8 mouse cellular contexts compared by ENCODE assay signal in the genomic region with DNA sequence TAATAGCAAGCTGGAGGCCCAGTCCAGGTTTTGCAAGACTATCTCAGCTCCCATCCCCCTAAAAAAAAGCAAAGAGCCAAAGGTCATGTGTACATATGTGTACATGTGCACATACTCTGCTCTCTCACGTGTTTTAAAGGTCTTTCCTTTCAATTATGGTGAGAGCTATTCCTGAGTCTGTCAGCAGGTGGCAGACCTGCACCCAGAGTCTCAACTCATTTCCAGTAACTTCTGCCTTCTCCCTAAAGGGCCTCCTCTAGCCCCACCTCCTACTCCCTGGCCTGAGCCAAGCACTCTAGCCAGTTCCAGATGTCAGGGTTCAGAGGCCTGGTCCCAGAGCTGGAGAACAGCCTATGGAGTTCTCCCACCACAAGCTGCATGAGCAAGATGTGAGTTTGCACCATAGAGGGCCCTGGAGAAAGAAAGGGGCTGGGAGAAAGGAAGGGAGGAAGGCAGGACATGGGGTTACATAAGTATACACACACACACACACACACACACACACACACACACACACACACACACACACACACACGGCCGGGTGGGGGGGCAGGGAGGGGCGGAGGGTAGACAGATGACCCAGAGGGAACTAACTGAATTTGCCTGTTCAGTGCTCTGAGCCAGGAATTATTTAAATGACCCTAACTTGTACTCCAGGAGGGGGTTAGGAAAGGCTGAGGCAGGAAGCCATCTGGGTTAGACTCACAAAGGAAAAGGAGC. TPM values are rescaled to one million over a fixed set of nuclear protein-coding genes. Genes with fewer than 3 reads are reported as not detected.
A peak's percentile ranks its signal among the peaks of the same experiment; 100 is the strongest.
DNase-seq lines count a peak whose midpoint lies in the region; ATAC-seq and TF ChIP-seq lines count a peak whose summit lies in the region.

C1rl (plus strand) TSS at position 272 of the 720 bp plus-strand sequence.

- TF ChIP-seq POLR2A in heart, adult 2 months (IDR thresholded peaks at IDR 0.05; ENCODE audit: insufficient read depth, low read depth, low read length), result 0 out of 2 replicates have a peak, but pooled peaks have one; percentile 18
- TF ChIP-seq POLR2A in small intestine, adult 2 months (IDR thresholded peaks at IDR 0.05; ENCODE audit: low read depth, low read length), result peak; percentile 31; the same call in 1 of the 2 replicates

- WGBS in embryonic facial prominence, embryonic 13.5 days, result 32% methylated on average over 2 of the region's 4 CpGs
- WGBS in heart, adult 2 months, result 28% methylated on average over 4 of the region's 4 CpGs
- 49% methylated on average over 3 of the region's 4 CpGs for WGBS in limb, embryonic 12.5 days
- 54% methylated on average over 2 of the region's 4 CpGs for WGBS in midbrain, embryonic 13.5 days
- 11% methylated on average over 4 of the region's 4 CpGs for WGBS in small intestine, adult 2 months

- no peak within 1 kb of the TSS for H3K4me3 ChIP-seq in embryonic facial prominence, embryonic 13.5 days
- H3K4me3 ChIP-seq in heart, adult 2 months, result no peak within 1 kb of the TSS
- no peak within 1 kb of the TSS for H3K4me3 ChIP-seq in limb, embryonic 12.5 days (replicated peaks)
- no peak within 1 kb of the TSS for H3K4me3 ChIP-seq in midbrain, embryonic 13.5 days (replicated peaks)
- no peak within 1 kb of the TSS for H3K4me3 ChIP-seq in small intestine, adult 2 months (ENCODE audit: low read depth, low read length)

- H3K27ac ChIP-seq in embryonic facial prominence, embryonic 13.5 days, result 0 out of 2 replicates have a peak within 1 kb of the TSS, but pooled peaks have one; percentile 11
- peak within 1 kb of the TSS; percentile 67 for H3K27ac ChIP-seq in heart, adult 2 months
- H3K27ac ChIP-seq in limb, embryonic 12.5 days, result no peak within 1 kb of the TSS
- no peak within 1 kb of the TSS for H3K27ac ChIP-seq in midbrain, embryonic 13.5 days
- H3K27ac ChIP-seq in small intestine, adult 2 months (ENCODE audit: insufficient read depth, low read depth, low read length), result peak within 1 kb of the TSS; percentile 60

- no peaks in the 10 kb centered on the region for H3K36me3 ChIP-seq in embryonic facial prominence, embryonic 13.5 days
- H3K36me3 ChIP-seq in heart, adult 2 months (ENCODE audit: control insufficient read depth, insufficient read depth, low read length), result no peaks in the 10 kb centered on the region
- no peaks in the 10 kb centered on the region for H3K36me3 ChIP-seq in limb, embryonic 12.5 days
- H3K36me3 ChIP-seq in midbrain, embryonic 13.5 days, result no peaks in the 10 kb centered on the region
- no peaks in the 10 kb centered on the region for H3K36me3 ChIP-seq in small intestine, adult 2 months (ENCODE audit: control insufficient read depth, insufficient read depth, low read length)

- TF ChIP-seq EP300 in heart, adult 2 months (IDR thresholded peaks at IDR 0.05; ENCODE audit: insufficient read depth, low read depth, low read length), result peak; percentile 38; the same call in 1 of the 2 replicates

- H3K4me2 ChIP-seq in embryonic facial prominence, embryonic 13.5 days, result no peak within 1 kb of the TSS
- H3K4me2 ChIP-seq in limb, embryonic 12.5 days, result no peak within 1 kb of the TSS
- no peak within 1 kb of the TSS for H3K4me2 ChIP-seq in midbrain, embryonic 13.5 days (replicated peaks)

- peak; percentile 86 for DNase-seq in 3134 (ENCODE audit: extremely low read depth, insufficient read length, low spot score)
- DNase-seq in adrenal gland, postnatal 36 days, result peak; percentile 84 to 88
- DNase-seq in heart, adult 2 months, result peak; percentile 81 to 88
- DNase-seq in kidney, adult 18-20 months, result peak; percentile 89

- TF ChIP-seq CTCF in heart, adult 2 months (IDR thresholded peaks at IDR 0.05), result peak; percentile 86
- TF ChIP-seq CTCF in small intestine, adult 2 months (IDR thresholded peaks at IDR 0.05; ENCODE audit: extremely low read depth, insufficient read length, insufficient replicate concordance, low read depth, low read length), result peak; percentile 60; the same call in 1 of the 2 replicates

- no peaks in the 10 kb centered on the region for H3K27me3 ChIP-seq in embryonic facial prominence, embryonic 13.5 days
- H3K27me3 ChIP-seq in heart, adult 2 months (ENCODE audit: control insufficient read depth, insufficient read depth, low read length), result no peaks in the 10 kb centered on the region
- H3K27me3 ChIP-seq in limb, embryonic 12.5 days, result no peaks in the 10 kb centered on the region
- no peaks in the 10 kb centered on the region for H3K27me3 ChIP-seq in midbrain, embryonic 13.5 days
- H3K27me3 ChIP-seq in small intestine, adult 2 months (ENCODE audit: control insufficient read depth, insufficient read depth, low read length), result no peaks in the 10 kb centered on the region

- H3K9ac ChIP-seq in embryonic facial prominence, embryonic 13.5 days, result no peak within 1 kb of the TSS
- no peak within 1 kb of the TSS for H3K9ac ChIP-seq in heart, adult 2 months (ENCODE audit: low read depth, low read length)
- no peak within 1 kb of the TSS for H3K9ac ChIP-seq in limb, embryonic 12.5 days (replicated peaks)
- H3K9ac ChIP-seq in midbrain, embryonic 13.5 days (replicated peaks), result no peak within 1 kb of the TSS

- H3K79me2 ChIP-seq in heart, adult 2 months (replicated peaks; ENCODE audit: control insufficient read depth, insufficient read depth, low read length), result no peaks in the 10 kb centered on the region

- H3K9me3 ChIP-seq in embryonic facial prominence, embryonic 13.5 days, result peaks cover 4% of the 10 kb centered on the region; the same call in 1 of the 2 replicates
- H3K9me3 ChIP-seq in limb, embryonic 12.5 days, result no peaks in the 10 kb centered on the region
- no peaks in the 10 kb centered on the region for H3K9me3 ChIP-seq in midbrain, embryonic 13.5 days

- intact Hi-C loops in heart, adult 2 months (cut with DNase I), result loop anchor here (5.0 kb wide), 2 partner anchors 49 to 264 kb away; partner anchors contain the start of genes Atn1, C1s1 and Gm45234

- 0 out of 2 replicates have a peak, but pooled peaks have one; percentile 74 for ATAC-seq in embryonic facial prominence, embryonic 13.5 days (ENCODE audit: insufficient number of reproducible peaks, insufficient read depth, low FRiP score, low TSS enrichment, low read depth)
- peak; percentile 89 for ATAC-seq in limb, embryonic 12.5 days (ENCODE audit: insufficient number of reproducible peaks, insufficient read depth, low FRiP score, low TSS enrichment, low read depth)
- ATAC-seq in midbrain, embryonic 13.5 days, result peak; percentile 85

- no peaks in the 10 kb centered on the region for H3K4me1 ChIP-seq in embryonic facial prominence, embryonic 13.5 days
- H3K4me1 ChIP-seq in heart, adult 2 months (ENCODE audit: control insufficient read depth, insufficient read depth, low read length), result 0 out of 2 replicates have a peak, but pooled peaks cover 3% of the 10 kb centered on the region
- peaks cover 6% of the 10 kb centered on the region; the same call in 1 of the 2 replicates for H3K4me1 ChIP-seq in limb, embryonic 12.5 days (replicated peaks)
- no peaks in the 10 kb centered on the region for H3K4me1 ChIP-seq in midbrain, embryonic 13.5 days (replicated peaks)
- peaks cover 6% of the 10 kb centered on the region for H3K4me1 ChIP-seq in small intestine, adult 2 months (ENCODE audit: control insufficient read depth, insufficient read depth, insufficient read length, low read length)

RNA-seq across cellular contexts. Expression of gene C1rl, which starts in this region (rescaled TPM):
- total RNA-seq in adrenal gland, postnatal 36 days (2021), result 10 to 100 TPM; 11.8 to 15.5 TPM
- 0.72 and 0.94 TPM in 2 replicates for polyA plus RNA-seq in embryonic facial prominence, embryonic 13.5 days (2015; fragmentation: Nextera tagmentation; extraction: Ambion mirVana)
- 1 to 10 TPM; 1.1 to 1.2 TPM for total RNA-seq in heart, adult 2 months (2021)
- polyA plus RNA-seq in heart, adult 2 months (2012; rRNA removed), result 1.3 and 1.5 TPM in 2 replicates
- polyA plus RNA-seq in limb, embryonic 12.5 days (2016; fragmentation: Nextera tagmentation; extraction: Ambion mirVana), result 0.54 and 0.63 TPM in 2 replicates
- polyA plus RNA-seq in midbrain, embryonic 13.5 days (2015; fragmentation: Nextera tagmentation; extraction: Ambion mirVana), result 0.10 and 0.15 TPM in 2 replicates
- 0.61 and 1.2 TPM in 2 replicates for polyA plus RNA-seq in small intestine, adult 2 months (2012; rRNA removed)

Comparison
In these comparisons a context has a peak if more than half of its experiments do, and no peak if none do; other contexts are left out.
1. RNA of gene C1rl (total RNA-seq): 11.8 to 15.5 TPM in adrenal gland, postnatal 36 days; 1.1 to 1.2 TPM in heart, adult 2 months; every median in the first group is over 4 times any median in the second.
2. Peak in ATAC-seq and H3K27ac ChIP-seq in embryonic facial prominence, embryonic 13.5 days; RNA of the gene not detected or under 1 TPM.
3. Peak in ATAC-seq in limb, embryonic 12.5 days; RNA of the gene not detected or under 1 TPM.
4. Peak in ATAC-seq in midbrain, embryonic 13.5 days; RNA of the gene not detected or under 1 TPM.
5. H3K27ac ChIP-seq: peak in heart, adult 2 months (single experiment) and small intestine, adult 2 months (single experiment); none in limb, embryonic 12.5 days (single experiment) and midbrain, embryonic 13.5 days (single experiment).
6. Peak in every context shown above with its lines, with median percentiles within 50 percentile points of each other: DNase-seq and ATAC-seq.